Mouse (Mus musculus) limb, embryonic 13.5 days (tissue): Measurements from ENCODE around the gene Ssh2. TPM values are rescaled to one million over a fixed set of nuclear protein-coding genes. Genes with fewer than 3 reads are reported as not detected.

Experiments used
- ATAC-seq: fragments of 200-750 bp; cut with Nextera tagmentation; 2 replicates; pipeline ENCODE4 v1.8.0; 2017; ENCODE audit warnings: low read depth, moderate number of reproducible peaks, moderate TSS enrichment; ENCODE audit not compliant: low FRiP score
- H3K27ac ChIP-seq: fragments of 300-500 bp; sonication (generic); 2 replicates; pipeline ENCODE4 v1.5.1; 2015; ENCODE audit warnings: inconsistent platforms, mild to moderate bottlenecking, moderate library complexity
- H3K27me3 ChIP-seq: fragments of 300-500 bp; sonication (generic); 2 replicates; pipeline ENCODE4 v1.6.1; 2015; ENCODE audit warnings: mild to moderate bottlenecking, inconsistent platforms
- H3K36me3 ChIP-seq: fragments of 300-500 bp; sonication (generic); 2 replicates; pipeline ENCODE4 v1.6.1; 2015; ENCODE audit warnings: inconsistent platforms, mild to moderate bottlenecking, moderate library complexity
- H3K4me1 ChIP-seq: fragments of 300-500 bp; sonication (generic); 2 replicates; pipeline ENCODE4 v1.6.1; 2015; ENCODE audit warnings: inconsistent platforms
- H3K4me2 ChIP-seq: fragments of 300-500 bp; sonication (generic); replicated peaks from 2 replicates; pipeline ENCODE4 v1.6.1; 2015; ENCODE audit warnings: inconsistent platforms, mild to moderate bottlenecking, moderate library complexity
- H3K4me3 ChIP-seq: fragments of 300-500 bp; sonication (generic); 2 replicates; pipeline ENCODE4 v1.5.1; 2015; ENCODE audit warnings: moderate library complexity, mild to moderate bottlenecking, inconsistent platforms
- H3K9ac ChIP-seq: fragments of 300-500 bp; sonication (generic); 2 replicates; pipeline ENCODE4 v1.6.1; 2015; ENCODE audit warnings: mild to moderate bottlenecking, inconsistent platforms
- H3K9me3 ChIP-seq: fragments of 300-500 bp; sonication (generic); 2 replicates; pipeline ENCODE4 v1.6.1; 2016; ENCODE audit warnings: inconsistent platforms
- WGBS: fragments of 180-500 bp; shearing (Covaris S2); methylation state at CpG from one replicate; pipeline ENCODE4 v1.1.7; 2015; 5-methylcytosine and 5-hydroxymethylcytosine counted together
- polyA plus RNA-seq: library from polyadenylated mRNA; unstranded; fragments of >200 nt; fragmentation: Nextera tagmentation; extraction: Ambion mirVana; gene quantifications from 2 replicates; pipeline ENCODE4 v1.2.1, GENCODE M21; 2015

The Ssh2 gene
- 6.5 and 8.6 TPM in 2 replicates for polyA plus RNA-seq

DNA sequence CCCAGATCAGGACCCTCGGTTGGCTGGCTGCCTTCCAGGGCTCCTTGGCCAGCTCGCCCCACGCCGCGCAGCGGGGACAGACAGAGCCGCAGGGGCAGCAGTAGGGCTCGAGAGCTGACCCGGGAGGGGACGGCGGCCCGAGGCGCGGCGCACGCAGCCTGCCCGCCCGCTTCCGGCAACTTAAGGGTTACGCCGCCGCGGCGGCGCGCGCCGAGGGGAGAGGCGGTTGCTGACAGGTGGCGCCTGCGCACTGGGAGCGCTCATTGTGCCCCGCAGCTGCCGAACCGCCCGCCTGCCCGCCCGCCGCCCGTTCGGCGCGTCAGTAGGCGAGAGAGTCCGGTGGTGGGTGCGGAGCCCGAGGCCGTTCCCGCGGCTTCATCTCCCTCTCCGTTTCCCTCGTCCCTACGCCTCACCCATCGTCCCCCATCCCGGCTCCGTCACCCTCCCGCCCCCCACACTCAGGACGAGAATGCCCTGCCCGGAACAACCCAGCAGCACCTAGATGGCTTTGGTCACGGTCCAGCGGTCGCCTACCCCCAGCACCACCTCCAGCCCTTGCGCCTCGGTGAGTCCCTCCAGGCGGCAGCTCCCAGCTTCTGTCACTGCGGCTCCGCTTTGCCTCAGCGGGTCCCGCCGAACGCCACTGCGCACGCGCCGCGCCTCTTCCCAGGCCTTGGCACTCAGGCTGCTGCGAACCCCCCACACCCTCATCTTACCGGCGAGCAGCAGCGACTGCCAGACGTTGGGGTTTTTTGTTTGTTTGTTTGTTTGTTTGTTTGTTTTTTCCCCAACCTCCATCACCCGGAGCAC, at the start of gene Ssh2:
Ssh2 (plus strand) TSS at position 337 of the 810 bp plus-strand sequence.
- peak; percentile 85 for ATAC-seq
- Histone ChIP-seq H3K9ac (peak within 1 kb of the TSS; percentile 82), H3K4me2 (peak within 1 kb of the TSS; percentile 86), H3K4me1 (peaks cover 6% of the 10 kb centered on the region), H3K27ac (peak within 1 kb of the TSS; percentile 84), H3K27me3 (no peaks in the 10 kb centered on the region), H3K9me3 (no peaks in the 10 kb centered on the region), H3K4me3 (peak within 1 kb of the TSS; percentile 87), H3K36me3 (no peaks in the 10 kb centered on the region)
- under 1% methylated on average over 49 of the region's 82 CpGs for WGBS

DNA sequence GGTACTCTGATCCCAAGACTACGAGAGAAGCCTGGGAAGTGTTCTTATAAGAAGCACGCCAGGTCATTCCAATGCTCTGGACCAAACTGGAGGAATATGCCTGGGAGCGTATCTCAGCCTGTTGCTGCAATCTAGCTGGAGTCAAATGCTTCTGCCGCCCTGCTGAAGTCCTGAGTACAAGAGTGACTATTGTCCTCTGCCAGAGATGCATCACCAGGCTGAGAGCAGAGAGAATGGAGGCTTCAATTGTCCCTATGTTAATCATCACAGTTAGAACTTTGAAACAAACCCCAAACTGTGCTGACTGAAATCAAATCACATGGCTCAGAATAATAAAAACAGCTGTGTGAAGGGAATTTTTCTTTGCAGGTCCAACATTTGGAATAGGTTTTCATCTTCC, 42.4 kb upstream of the Ssh2 start:
- ATAC-seq = no peak
- Histone ChIP-seq H3K9me3 (no peaks in the 10 kb centered on the region), H3K4me2 (no peak overlapping the region), H3K9ac (no peak overlapping the region), H3K4me3 (no peak overlapping the region), H3K27ac (no peak overlapping the region), H3K27me3 (no peaks in the 10 kb centered on the region), H3K36me3 (no peaks in the 10 kb centered on the region), H3K4me1 (no peaks in the 10 kb centered on the region)
- 66% methylated on average over 4 of the region's 4 CpGs for WGBS

DNA sequence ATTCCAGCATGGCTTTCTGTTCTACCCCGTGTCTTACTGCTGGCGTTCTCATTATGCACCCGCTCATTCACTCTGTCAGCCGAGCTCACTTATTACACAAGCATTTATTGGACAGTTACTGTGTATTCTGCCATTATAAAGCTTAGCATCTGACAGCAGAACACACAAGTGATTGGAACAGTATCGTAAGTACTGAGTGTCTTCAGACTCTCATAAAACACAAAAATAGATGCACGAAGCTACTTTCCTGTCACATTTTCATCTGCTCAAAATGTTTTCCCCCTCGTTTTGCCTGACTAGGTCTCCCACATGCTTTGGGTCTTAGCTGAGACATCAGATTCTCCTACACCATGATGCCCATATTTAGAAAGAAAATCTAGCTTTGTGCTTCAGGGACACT, 41.6 kb upstream of the Ssh2 start:
- Histone ChIP-seq H3K4me3 (no peak overlapping the region), H3K9ac (no peak overlapping the region), H3K4me2 (no peak overlapping the region), H3K27ac (0 out of 2 replicates have a peak overlapping the region, but pooled peaks have one; percentile 12), H3K4me1 (no peaks in the 10 kb centered on the region), H3K9me3 (no peaks in the 10 kb centered on the region), H3K36me3 (no peaks in the 10 kb centered on the region), H3K27me3 (no peaks in the 10 kb centered on the region)
- ATAC-seq = no peak
- WGBS = 66% methylated on average over 7 of the region's 7 CpGs

GRCm38 (mm10) chr11:77179771-77180170, 36.3 kb upstream of the Ssh2 start:
- no peaks in the 10 kb centered on the region for H3K4me1 ChIP-seq
- 90% methylated on average over 3 of the region's 3 CpGs for WGBS
- H3K9me3 ChIP-seq = no peaks in the 10 kb centered on the region
- H3K9ac ChIP-seq = no peak overlapping the region
- H3K4me2 ChIP-seq = no peak overlapping the region
- no peaks in the 10 kb centered on the region for H3K36me3 ChIP-seq
- H3K4me3 ChIP-seq = no peak overlapping the region
- no peak overlapping the region for H3K27ac ChIP-seq
- no peak for ATAC-seq
- no peaks in the 10 kb centered on the region for H3K27me3 ChIP-seq

- ATAC-seq = no peak
- Histone ChIP-seq H3K4me2 (no peak overlapping the region), H3K27ac (no peak overlapping the region), H3K4me3 (no peak overlapping the region), H3K9ac (no peak overlapping the region), H3K4me1 (no peaks in the 10 kb centered on the region), H3K36me3 (no peaks in the 10 kb centered on the region), H3K27me3 (no peaks in the 10 kb centered on the region), H3K9me3 (no peaks in the 10 kb centered on the region)
- 28% methylated on average over 4 of the region's 4 CpGs for WGBS
Measured at GRCm38 (mm10) chr11:77180886-77181285, 35.2 kb upstream of the Ssh2 start.

- no peak for ATAC-seq
- Histone ChIP-seq H3K9me3 (no peaks in the 10 kb centered on the region), H3K27me3 (no peaks in the 10 kb centered on the region), H3K36me3 (no peaks in the 10 kb centered on the region), H3K4me1 (no peaks in the 10 kb centered on the region), H3K4me2 (no peak overlapping the region), H3K27ac (no peak overlapping the region), H3K9ac (no peak overlapping the region), H3K4me3 (no peak overlapping the region)
- 56% methylated on average over 5 of the region's 5 CpGs for WGBS
Measured at GRCm38 (mm10) chr11:77181528-77181927, 34.6 kb upstream of the Ssh2 start.

- H3K27ac ChIP-seq = no peak overlapping the region
- H3K4me2 ChIP-seq = no peak overlapping the region
- no peaks in the 10 kb centered on the region for H3K4me1 ChIP-seq
- no peak overlapping the region for H3K9ac ChIP-seq
- ATAC-seq = no peak
- H3K36me3 ChIP-seq = no peaks in the 10 kb centered on the region
- H3K9me3 ChIP-seq = no peaks in the 10 kb centered on the region
- no peak overlapping the region for H3K4me3 ChIP-seq
- H3K27me3 ChIP-seq = no peaks in the 10 kb centered on the region
- WGBS = 61% methylated on average over 2 of the region's 2 CpGs
Measured at GRCm38 (mm10) chr11:77182041-77182440, 34.0 kb upstream of the Ssh2 start.

- H3K4me1 ChIP-seq = no peaks in the 10 kb centered on the region
- H3K9ac ChIP-seq = no peak overlapping the region
- 40% methylated on average over 2 of the region's 2 CpGs for WGBS
- no peaks in the 10 kb centered on the region for H3K27me3 ChIP-seq
- H3K4me3 ChIP-seq = no peak overlapping the region
- no peaks in the 10 kb centered on the region for H3K36me3 ChIP-seq
- no peak for ATAC-seq
- no peaks in the 10 kb centered on the region for H3K9me3 ChIP-seq
- H3K27ac ChIP-seq = no peak overlapping the region
- H3K4me2 ChIP-seq = no peak overlapping the region
Measured at GRCm38 (mm10) chr11:77182616-77183015, 33.5 kb upstream of the Ssh2 start.

- Histone ChIP-seq H3K4me1 (no peaks in the 10 kb centered on the region), H3K27ac (no peak overlapping the region), H3K27me3 (no peaks in the 10 kb centered on the region), H3K36me3 (no peaks in the 10 kb centered on the region), H3K4me3 (no peak overlapping the region), H3K9me3 (no peaks in the 10 kb centered on the region), H3K9ac (no peak overlapping the region), H3K4me2 (no peak overlapping the region)
- WGBS = 59% methylated on average over 2 of the region's 2 CpGs
- no peak for ATAC-seq
Measured at GRCm38 (mm10) chr11:77184926-77185325, 31.2 kb upstream of the Ssh2 start.

GRCm38 (mm10) chr11:77188868-77189267, 27.2 kb upstream of the Ssh2 start, which contains the start of gene Efcab5:
Efcab5 (minus strand) TSS chr11:77188968.
- 83% methylated on average over 6 of the region's 6 CpGs for WGBS
- H3K9me3 ChIP-seq = no peaks in the 10 kb centered on the region

GRCm38 (mm10) chr11:77193410-77193809, 22.7 kb upstream of the Ssh2 start:
- Histone ChIP-seq H3K4me1 (peaks cover 24% of the 10 kb centered on the region), H3K4me3 (no peak overlapping the region), H3K27me3 (no peaks in the 10 kb centered on the region), H3K27ac (no peak overlapping the region), H3K9ac (no peak overlapping the region), H3K36me3 (no peaks in the 10 kb centered on the region), H3K4me2 (no peak overlapping the region), H3K9me3 (no peaks in the 10 kb centered on the region)
- 66% methylated on average over 5 of the region's 5 CpGs for WGBS
- no peak for ATAC-seq

More at GRCm38 (mm10) chr11:77188868-77189267, 27.2 kb upstream of the Ssh2 start, which contains the start of gene Efcab5:
- ATAC-seq = no peak
- Histone ChIP-seq H3K9ac (no peak within 1 kb of the TSS), H3K27ac (no peak within 1 kb of the TSS), H3K4me2 (no peak within 1 kb of the TSS), H3K4me1 (peaks cover 5% of the 10 kb centered on the region), H3K4me3 (no peak within 1 kb of the TSS), H3K27me3 (no peaks in the 10 kb centered on the region), H3K36me3 (no peaks in the 10 kb centered on the region)

GRCm38 (mm10) chr11:77193941-77194553, 22.0 kb upstream of the Ssh2 start:
- Histone ChIP-seq H3K36me3 (no peaks in the 10 kb centered on the region), H3K4me2 (no peak overlapping the region; the same call in 1 of the 2 replicates), H3K27me3 (no peaks in the 10 kb centered on the region), H3K27ac (no peak overlapping the region), H3K4me3 (no peak overlapping the region), H3K9ac (no peak overlapping the region), H3K9me3 (no peaks in the 10 kb centered on the region), H3K4me1 (peaks cover 24% of the 10 kb centered on the region)
- ATAC-seq = no peak
- WGBS = 25% methylated on average over 6 of the region's 6 CpGs
